Mouse (Mus musculus) lung, embryonic 16.5 days (tissue): ENCODE data around the gene Tcf7l2. TPM values are rescaled to one million over a fixed set of nuclear protein-coding genes. Genes with fewer than 3 reads are reported as not detected.

Experiments
- ATAC-seq: fragments of 200-750 bp; cut with Nextera tagmentation; 2 replicates; pipeline ENCODE4 v1.8.0; 2017; ENCODE audit warnings: low read depth, mild to moderate bottlenecking, moderate library complexity
- H3K27ac ChIP-seq: fragments of 300-500 bp; sonication (generic); 2 replicates; pipeline ENCODE4 v1.5.1; 2014; ENCODE audit warnings: mild to moderate bottlenecking, control low read depth, low read length
- H3K27me3 ChIP-seq: fragments of 300-500 bp; sonication (generic); 2 replicates; pipeline ENCODE4 v1.6.1; 2014; ENCODE audit warnings: low read depth, low read length, mixed read lengths; ENCODE audit not compliant: control insufficient read depth, insufficient read depth
- H3K36me3 ChIP-seq: fragments of 300-500 bp; sonication (generic); 2 replicates; pipeline ENCODE4 v1.6.1; 2014; ENCODE audit warnings: low read length; ENCODE audit not compliant: control insufficient read depth, insufficient read depth
- H3K4me1 ChIP-seq: fragments of 300-500 bp; sonication (generic); replicated peaks from 2 replicates; pipeline ENCODE4 v1.6.1; 2014; ENCODE audit warnings: low read length, mixed read lengths; ENCODE audit not compliant: control insufficient read depth, insufficient read depth
- H3K4me2 ChIP-seq: fragments of 300-500 bp; sonication (generic); 2 replicates; pipeline ENCODE4 v1.6.1; 2014; ENCODE audit warnings: low read depth, low read length, control low read depth
- H3K4me3 ChIP-seq: fragments of 300-500 bp; sonication (generic); 2 replicates; pipeline ENCODE4 v1.5.1; 2014; ENCODE audit warnings: mild to moderate bottlenecking, low read length, control low read depth
- H3K9ac ChIP-seq: fragments of 300-500 bp; sonication (generic); 2 replicates; pipeline ENCODE4 v1.6.1; 2014; ENCODE audit warnings: low read length, control low read depth
- H3K9me3 ChIP-seq: fragments of 300-500 bp; sonication (generic); 2 replicates; pipeline ENCODE4 v1.6.1; 2016; ENCODE audit warnings: low read length; ENCODE audit not compliant: control insufficient read depth
- WGBS: fragments of 180-500 bp; shearing (Covaris S2); extraction: QIAGEN DNeasy Blood & Tissue Kit; methylation state at CpG from one replicate; pipeline ENCODE4 v1.1.7; 2014; 5-methylcytosine and 5-hydroxymethylcytosine counted together
- polyA plus RNA-seq: library from polyadenylated mRNA; unstranded; fragments of >200 nt; fragmentation: Nextera tagmentation; extraction: Ambion mirVana; gene quantifications from 2 replicates; pipeline ENCODE4 v1.2.1, GENCODE M21; 2015

Tcf7l2 gene
- polyA plus RNA-seq, 1 experiment from 2014 or later = 50.7 TPM

DNA sequence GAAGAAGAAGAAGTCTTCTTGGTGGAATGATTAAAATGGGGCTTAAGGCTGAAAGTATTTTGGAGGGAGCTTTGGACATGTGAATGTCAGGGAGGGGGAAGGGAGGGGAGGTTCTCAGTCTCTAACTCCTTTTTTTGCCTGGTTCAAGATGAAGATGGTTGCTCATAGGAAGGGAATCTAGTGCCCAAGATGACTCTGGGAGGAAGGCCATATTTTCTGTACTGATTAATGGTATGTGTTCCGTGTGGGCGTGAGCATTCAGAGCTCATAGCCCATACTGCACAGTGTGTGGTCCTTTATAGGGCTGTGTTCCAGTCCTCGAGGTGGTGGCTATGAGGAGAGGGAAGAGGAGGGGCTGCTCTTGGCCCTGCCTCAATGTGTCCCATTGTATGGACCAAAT is 131.6 kb downstream of the Tcf7l2 start:
- H3K4me3 ChIP-seq = no peak overlapping the region
- H3K27me3 ChIP-seq = no peaks in the 10 kb centered on the region
- H3K9ac ChIP-seq = no peak overlapping the region
- ATAC-seq = no peak
- no peaks in the 10 kb centered on the region for H3K9me3 ChIP-seq
- 67% methylated on average over 3 of the region's 3 CpGs for WGBS
- no peaks in the 10 kb centered on the region for H3K36me3 ChIP-seq
- 0 out of 2 replicates have a peak, but pooled peaks cover 3% of the 10 kb centered on the region for H3K4me1 ChIP-seq
- no peak overlapping the region for H3K27ac ChIP-seq
- H3K4me2 ChIP-seq = no peak overlapping the region

DNA sequence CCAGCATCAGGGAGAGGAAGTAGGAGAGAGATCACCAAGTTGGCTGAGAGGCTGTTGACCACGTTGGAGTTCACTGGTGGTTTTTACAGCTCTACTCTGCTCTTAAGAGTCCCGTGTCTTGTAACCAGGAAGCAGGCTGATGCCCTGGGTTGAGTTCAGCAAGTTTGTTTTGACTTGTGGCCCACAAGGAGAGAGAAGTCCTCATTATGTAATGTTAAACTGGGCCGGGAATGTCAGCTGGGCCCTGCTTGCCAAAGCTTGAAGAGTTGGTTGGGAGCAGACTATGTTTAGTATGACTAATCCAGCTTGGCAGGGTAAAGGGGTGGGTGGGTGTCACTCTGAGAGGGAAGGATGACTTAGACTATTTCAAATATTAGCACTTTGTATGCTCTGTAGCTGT is 134.9 kb downstream of the Tcf7l2 start:
- Histone ChIP-seq H3K4me2 (no peak overlapping the region), H3K9me3 (no peaks in the 10 kb centered on the region), H3K27ac (no peak overlapping the region), H3K4me1 (no peaks in the 10 kb centered on the region), H3K36me3 (no peaks in the 10 kb centered on the region), H3K27me3 (no peaks in the 10 kb centered on the region), H3K4me3 (no peak overlapping the region), H3K9ac (no peak overlapping the region)
- peak; percentile 39; the same call in 1 of the 2 replicates for ATAC-seq
- WGBS = 34% methylated on average over 3 of the region's 3 CpGs

DNA sequence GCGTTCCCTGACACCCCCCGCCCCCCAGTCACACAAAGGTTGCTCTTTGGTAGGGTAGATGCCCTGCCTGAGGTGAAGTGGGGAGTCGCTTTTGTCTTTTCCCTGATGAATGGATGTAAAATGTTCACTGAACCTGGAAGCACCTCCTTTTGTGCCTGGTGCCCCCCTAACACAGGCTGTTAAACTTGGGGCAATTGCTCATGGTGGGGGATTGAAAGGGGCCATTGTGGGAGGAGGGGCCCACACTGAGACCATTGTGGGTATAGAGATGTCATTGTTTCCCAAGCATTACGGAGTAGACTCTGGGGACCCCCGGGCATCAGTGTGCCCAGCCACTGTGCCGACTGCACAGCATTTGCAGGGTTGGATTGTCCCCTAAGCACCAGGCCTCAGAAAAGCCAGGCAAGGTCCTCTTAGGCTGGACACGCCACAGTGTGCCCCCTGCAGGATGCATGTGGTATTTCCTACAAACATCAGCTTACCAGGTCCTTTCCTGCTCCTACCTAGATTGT is 135.8 kb downstream of the Tcf7l2 start:
- H3K9me3 ChIP-seq = no peaks in the 10 kb centered on the region
- WGBS = 73% methylated on average over 7 of the region's 7 CpGs
- H3K27ac ChIP-seq = no peak overlapping the region
- H3K4me1 ChIP-seq = no peaks in the 10 kb centered on the region
- H3K36me3 ChIP-seq = no peaks in the 10 kb centered on the region
- no peak overlapping the region for H3K9ac ChIP-seq
- no peak overlapping the region for H3K4me3 ChIP-seq
- ATAC-seq = peak; percentile 31; the same call in 1 of the 2 replicates
- H3K4me2 ChIP-seq = no peak overlapping the region
- H3K27me3 ChIP-seq = no peaks in the 10 kb centered on the region

DNA sequence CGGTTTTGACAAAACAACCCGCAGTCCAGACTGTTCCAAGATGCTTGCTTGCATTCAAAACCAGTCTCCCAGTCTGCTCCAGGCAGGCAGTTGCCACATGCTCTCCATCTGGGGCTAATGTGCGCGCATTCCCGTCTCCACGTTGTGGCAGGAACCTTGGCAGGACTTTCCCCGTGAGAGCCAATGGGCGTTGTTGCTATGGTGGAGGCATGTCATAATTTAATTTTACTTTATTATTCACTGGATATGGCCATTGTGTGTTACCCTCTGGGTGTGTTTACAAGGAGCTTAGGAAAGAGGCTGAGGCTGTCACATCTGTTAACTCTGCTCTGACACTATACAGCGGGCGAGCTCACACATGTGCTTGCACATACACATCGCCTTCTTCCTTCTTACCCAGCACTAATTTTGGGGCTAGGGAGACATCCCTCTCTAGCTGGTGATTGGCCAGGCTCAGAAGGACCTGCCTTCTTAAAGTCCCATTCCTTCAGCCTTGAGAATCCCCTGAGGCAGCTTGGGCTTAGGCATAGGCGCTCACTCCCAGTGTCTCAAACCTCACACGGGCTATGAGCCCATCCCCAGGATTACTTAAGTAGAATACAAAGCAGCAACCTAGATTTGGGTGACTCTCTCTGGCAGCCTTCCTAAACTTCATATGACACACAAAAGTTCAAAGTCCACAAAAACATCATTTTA is 139.2 kb downstream of the Tcf7l2 start:
- no peak overlapping the region for H3K9ac ChIP-seq
- ATAC-seq = peak; percentile 78
- no peak overlapping the region for H3K27ac ChIP-seq
- H3K4me1 ChIP-seq = no peaks in the 10 kb centered on the region
- no peaks in the 10 kb centered on the region for H3K36me3 ChIP-seq
- no peaks in the 10 kb centered on the region for H3K9me3 ChIP-seq
- H3K27me3 ChIP-seq = no peaks in the 10 kb centered on the region
- WGBS = 65% methylated on average over 13 of the region's 13 CpGs
- no peak overlapping the region for H3K4me3 ChIP-seq
- H3K4me2 ChIP-seq = no peak overlapping the region

DNA sequence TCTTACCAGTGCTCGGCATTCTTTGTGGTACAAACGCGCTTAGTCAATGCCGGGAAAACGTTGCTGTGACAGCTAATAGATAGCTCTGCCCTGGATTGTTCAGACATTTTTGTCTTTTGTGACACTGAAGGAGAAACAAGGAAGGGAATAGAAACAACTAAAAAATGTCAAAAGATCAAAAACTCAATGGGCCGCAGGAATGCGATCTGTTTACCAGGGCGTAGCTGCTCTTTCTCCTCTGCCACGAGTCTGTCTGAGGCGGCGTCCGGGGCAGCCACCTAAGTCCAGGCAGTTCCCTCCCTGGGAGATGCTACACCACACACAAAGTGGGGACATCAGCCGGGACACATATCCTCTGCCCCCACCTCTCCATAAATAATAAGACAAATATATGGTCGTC is 144.9 kb downstream of the Tcf7l2 start:
- H3K4me2 ChIP-seq = no peak overlapping the region
- H3K9me3 ChIP-seq = no peaks in the 10 kb centered on the region
- H3K36me3 ChIP-seq = 0 out of 2 replicates have a peak, but pooled peaks cover 4% of the 10 kb centered on the region
- no peaks in the 10 kb centered on the region for H3K27me3 ChIP-seq
- H3K4me3 ChIP-seq = no peak overlapping the region
- ATAC-seq = no peak
- no peak overlapping the region for H3K9ac ChIP-seq
- H3K4me1 ChIP-seq = no peaks in the 10 kb centered on the region
- H3K27ac ChIP-seq = no peak overlapping the region
- 70% methylated on average over 14 of the region's 14 CpGs for WGBS

DNA sequence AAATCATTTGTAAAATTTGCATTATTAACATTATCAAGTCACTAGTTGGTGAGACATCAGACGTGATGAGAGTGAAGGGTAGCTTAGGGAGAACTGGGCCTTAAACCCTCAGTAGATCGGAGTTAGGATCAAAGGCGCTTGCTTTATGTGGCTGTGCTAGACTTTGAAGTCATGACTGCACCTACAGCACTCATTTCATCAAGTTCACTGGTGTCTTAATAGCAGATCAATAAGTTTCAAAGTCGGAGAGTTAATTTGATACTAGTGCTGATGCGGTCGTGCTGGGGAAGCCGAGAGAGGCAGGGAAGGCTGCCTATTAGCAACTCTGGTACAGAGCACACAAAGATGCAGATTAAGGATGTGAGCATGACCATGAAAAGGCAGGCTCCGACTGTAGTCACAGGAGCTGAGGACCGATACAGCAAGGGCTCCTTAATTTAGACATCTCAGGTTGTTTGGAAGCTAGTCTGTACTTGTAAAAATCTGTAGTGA is 150.1 kb downstream of the Tcf7l2 start:
- Histone ChIP-seq H3K9ac (no peak overlapping the region), H3K4me3 (no peak overlapping the region), H3K4me1 (peaks cover 9% of the 10 kb centered on the region; the same call in 1 of the 2 replicates), H3K27ac (no peak overlapping the region), H3K36me3 (0 out of 2 replicates have a peak, but pooled peaks cover 4% of the 10 kb centered on the region), H3K4me2 (no peak overlapping the region), H3K9me3 (no peaks in the 10 kb centered on the region), H3K27me3 (peaks cover 3% of the 10 kb centered on the region)
- WGBS = 82% methylated on average over 9 of the region's 9 CpGs
- no peak for ATAC-seq

DNA sequence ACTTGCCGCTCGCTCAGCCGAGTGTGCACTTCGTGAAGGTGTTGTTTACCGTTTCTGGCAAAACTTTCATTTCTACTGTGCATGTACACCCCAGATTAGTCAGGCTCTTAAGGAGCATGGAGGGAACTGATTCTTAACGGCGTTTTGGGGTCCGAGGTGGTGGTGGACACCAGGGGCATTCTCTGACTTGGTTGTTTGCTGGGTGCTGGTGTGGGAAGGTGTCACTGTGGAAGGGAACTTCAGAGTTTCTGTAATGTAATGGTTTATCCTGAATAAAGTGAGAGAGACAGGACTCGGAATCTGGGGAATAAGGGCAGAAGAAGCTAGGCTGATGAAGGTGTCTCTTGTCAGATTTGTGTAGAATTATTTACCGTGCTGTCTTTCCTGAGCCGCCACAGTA is 151.9 kb downstream of the Tcf7l2 start:
- H3K36me3 ChIP-seq = 0 out of 2 replicates have a peak, but pooled peaks cover 3% of the 10 kb centered on the region
- no peak overlapping the region for H3K27ac ChIP-seq
- H3K9ac ChIP-seq = no peak overlapping the region
- H3K4me3 ChIP-seq = no peak overlapping the region
- H3K4me1 ChIP-seq = peaks cover 9% of the 10 kb centered on the region; the same call in 1 of the 2 replicates
- 83% methylated on average over 11 of the region's 11 CpGs for WGBS
- no peak overlapping the region for H3K4me2 ChIP-seq
- peaks cover 3% of the 10 kb centered on the region for H3K27me3 ChIP-seq
- no peak for ATAC-seq
- no peaks in the 10 kb centered on the region for H3K9me3 ChIP-seq

DNA sequence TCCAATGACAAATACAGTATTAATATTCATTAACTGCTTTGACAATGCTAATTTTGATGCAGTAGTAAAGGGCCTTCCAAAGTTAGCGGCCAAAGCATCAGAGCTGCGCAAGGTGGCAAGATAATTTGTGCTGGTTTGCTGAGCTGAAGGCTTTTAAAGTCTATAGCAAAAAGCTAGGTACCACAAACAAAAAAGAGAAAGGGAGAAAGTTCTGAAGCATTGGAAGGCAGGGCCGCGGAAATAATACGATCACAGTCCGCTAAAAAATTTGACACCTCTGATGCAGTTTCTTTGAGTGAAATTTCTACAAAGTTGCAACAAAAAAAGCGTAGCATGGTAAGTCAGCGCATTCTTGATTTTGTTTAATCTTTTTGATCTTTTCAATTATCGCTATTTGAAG is 152.8 kb downstream of the Tcf7l2 start:
- Histone ChIP-seq H3K36me3 (no peaks in the 10 kb centered on the region), H3K4me3 (no peak overlapping the region), H3K27me3 (peaks cover 3% of the 10 kb centered on the region), H3K9me3 (no peaks in the 10 kb centered on the region), H3K27ac (no peak overlapping the region), H3K4me1 (peaks cover 9% of the 10 kb centered on the region; the same call in 1 of the 2 replicates), H3K9ac (no peak overlapping the region), H3K4me2 (no peak overlapping the region)
- WGBS = 81% methylated on average over 9 of the region's 9 CpGs
- no peak for ATAC-seq

DNA sequence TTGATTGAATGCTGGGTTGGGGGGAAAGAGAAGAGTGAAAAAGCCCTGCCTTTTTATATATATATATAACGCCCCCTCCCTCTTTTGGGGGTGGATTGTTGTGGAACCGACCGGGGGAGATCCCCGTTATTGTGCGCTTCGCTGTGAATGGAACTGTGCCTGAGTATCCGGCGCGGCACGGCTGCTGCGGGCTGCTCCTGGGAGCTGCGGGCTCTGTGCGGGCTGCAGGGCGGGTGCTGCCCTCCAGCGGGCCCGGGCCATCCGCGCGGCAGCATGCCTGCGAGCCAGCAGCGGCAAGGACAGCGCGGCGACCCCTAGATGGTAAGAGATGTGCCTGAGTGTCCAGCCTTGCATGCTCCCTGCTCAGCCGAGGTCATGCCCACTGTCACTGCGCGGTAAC is 153.7 kb downstream of the Tcf7l2 start:
- H3K27ac ChIP-seq = no peak overlapping the region
- peaks cover 3% of the 10 kb centered on the region for H3K27me3 ChIP-seq
- H3K4me3 ChIP-seq = peak overlapping the region; percentile 35
- peak overlapping the region; percentile 45 for H3K9ac ChIP-seq
- no peaks in the 10 kb centered on the region for H3K9me3 ChIP-seq
- peak overlapping the region; percentile 63 for H3K4me2 ChIP-seq
- H3K4me1 ChIP-seq = peaks cover 12% of the 10 kb centered on the region; the same call in 1 of the 2 replicates
- WGBS = under 1% methylated on average over 27 of the region's 27 CpGs
- no peaks in the 10 kb centered on the region for H3K36me3 ChIP-seq
- peak; percentile 88 for ATAC-seq
